Mouse (Mus musculus) ES-E14 (cell line): ENCODE data around the gene Fosb. TPM values are rescaled to one million over a fixed set of nuclear protein-coding genes. Genes with fewer than 3 reads are reported as not detected.

Experiments
- DNase-seq: peaks from one replicate; pipeline ENCODE4 v3.0.0-alpha.2; 2013; ENCODE audit warnings: low read depth, low spot score
- H3K27ac ChIP-seq: 2 replicates; pipeline ENCODE4 v1.5.1; 2012; ENCODE audit warnings: low read depth, mild to moderate bottlenecking, low read length, moderate library complexity, mixed read lengths; ENCODE audit not compliant: poor library complexity, insufficient read depth, severe bottlenecking
- H3K36me3 ChIP-seq: 2 replicates; pipeline ENCODE4 v1.6.1; 2012; ENCODE audit warnings: mild to moderate bottlenecking, low read length, moderate library complexity, mixed read lengths; ENCODE audit not compliant: control insufficient read depth, poor library complexity, insufficient read depth, severe bottlenecking
- H3K4me1 ChIP-seq, 2 experiments: fragments of 150-350 bp in 1 of 2; sonication (generic) in 1 of 2; 2 replicates each; pipeline ENCODE4 v1.6.1; 2012; ENCODE audit warnings: low read length in 2 of 2, mild to moderate bottlenecking in 1 of 2, mixed read lengths in 1 of 2; ENCODE audit not compliant: control insufficient read depth in 2 of 2, insufficient read depth in 2 of 2, poor library complexity in 1 of 2
- H3K4me3 ChIP-seq, 2 experiments: fragments of 150-350 bp in 1 of 2; sonication (generic) in 1 of 2; 2 replicates each; pipeline ENCODE4 v1.5.1; 2012; ENCODE audit warnings: low read length in 2 of 2, low read depth in 1 of 2, mild to moderate bottlenecking in 1 of 2, mixed read lengths in 1 of 2; ENCODE audit not compliant: insufficient read depth in 1 of 2, poor library complexity in 1 of 2, severe bottlenecking in 1 of 2
- H3K9ac ChIP-seq: 2 replicates; pipeline ENCODE4 v1.6.1; 2012; ENCODE audit warnings: low read depth, mild to moderate bottlenecking, low read length, mixed read lengths; ENCODE audit not compliant: poor library complexity, insufficient read depth, severe bottlenecking
- H3K9me3 ChIP-seq: fragments of 150-350 bp; sonication (generic); 2 replicates; pipeline ENCODE4 v1.6.1; 2012; ENCODE audit warnings: low read depth, mild to moderate bottlenecking, low read length; ENCODE audit not compliant: control insufficient read depth, insufficient read depth
- CHD2 ChIP-seq: IDR thresholded peaks from 2 replicates; pipeline ENCODE4 v1.6.1; 2014; ENCODE audit warnings: mild to moderate bottlenecking, low read depth, low read length, inconsistent platforms
- HCFC1 ChIP-seq: IDR thresholded peaks from 2 replicates; pipeline ENCODE4 v1.6.1; 2012; ENCODE audit warnings: low read length, inconsistent platforms, borderline replicate concordance; ENCODE audit not compliant: insufficient read depth
- MAFK ChIP-seq: IDR thresholded peaks from 2 replicates; pipeline ENCODE4 v1.6.1; 2014; ENCODE audit warnings: mild to moderate bottlenecking, low read depth, low read length, inconsistent platforms; ENCODE audit not compliant: insufficient read depth
- ZC3H11A ChIP-seq: IDR thresholded peaks from 2 replicates; pipeline ENCODE4 v1.6.1; 2012; ENCODE audit warnings: low read depth, mild to moderate bottlenecking, inconsistent platforms, low read length, borderline replicate concordance
- ZNF384 ChIP-seq: IDR thresholded peaks from 2 replicates; pipeline ENCODE4 v1.6.1; 2012; ENCODE audit warnings: low read depth, low read length, inconsistent platforms
- in situ Hi-C, 2 experiments: fragments of 600-800 bp; cut with MboI; formaldehyde crosslinking; loops; one replicate each; pipeline ENCODE4 v1.15.1; 2025; ENCODE audit warnings: low sequenced_read_pairs in 2 of 2, inconsistent platforms in 1 of 2; ENCODE audit not compliant: unreplicated experiment in 2 of 2
- total RNA-seq: library from RNA; depleted of rRNA; stranded (reverse); fragments of 300-350 nt; gene quantifications from 2 replicates; pipeline ENCODE4 v1.2.3, GENCODE M21; 2012

Fosb gene
- total RNA-seq, 1 experiment = 5.8 TPM

GRCm38 (mm10) chr7:19304501-19305412, 5.1 kb downstream of the Fosb start:
- Histone ChIP-seq H3K4me1 (peaks cover 0 to 11% of the 10 kb centered on the region in 2 experiments; a peak in 1 of 4 replicates), H3K4me3 (peak overlapping the region; percentile 19 to 43; a peak in 3 of 4 replicates), H3K36me3 (no peaks in the 10 kb centered on the region), H3K9me3 (no peaks in the 10 kb centered on the region), H3K9ac (peak overlapping the region; percentile 15; the same call in 1 of the 2 replicates), H3K27ac (no peak overlapping the region)
- TF ChIP-seq HCFC1 = no peak
- TF ChIP-seq ZC3H11A = no peak
- TF ChIP-seq CHD2 = no peak
- no peak for TF ChIP-seq MAFK
- TF ChIP-seq ZNF384 = no peak
- in situ Hi-C loops = no loop called here
- no peak for DNase-seq

DNA sequence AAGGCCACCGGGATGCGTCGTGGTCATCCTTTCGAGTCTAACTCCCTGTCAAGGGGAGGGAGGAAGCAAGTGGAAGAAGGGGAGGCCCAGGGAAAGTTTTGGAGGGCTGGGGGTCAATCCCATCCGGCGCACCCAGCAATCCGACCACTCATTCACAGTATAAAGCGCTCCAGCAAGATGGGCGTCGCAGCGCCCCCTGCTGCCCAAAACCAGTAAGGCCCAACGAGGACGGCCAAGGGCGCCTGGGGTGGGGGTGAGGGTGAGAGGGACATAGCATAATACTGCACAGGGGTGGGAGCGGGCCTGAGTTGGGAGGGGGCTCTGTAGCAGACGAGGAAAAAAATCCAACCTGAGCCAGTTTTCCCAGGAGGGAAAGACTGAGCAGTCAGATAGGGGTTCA, 6.1 kb downstream of the Fosb start:
- Histone ChIP-seq H3K36me3 (no peaks in the 10 kb centered on the region), H3K27ac (no peak overlapping the region), H3K9me3 (no peaks in the 10 kb centered on the region), H3K4me3 (peak overlapping the region in 1 of 2 experiments; percentile 14; a peak in 1 of 4 replicates), H3K4me1 (peaks cover 0 to 11% of the 10 kb centered on the region in 2 experiments; a peak in 1 of 4 replicates), H3K9ac (no peak overlapping the region)
- in situ Hi-C loops = no loop called here
- peak; percentile 79 for DNase-seq
- TF ChIP-seq ZC3H11A (no peak), ZNF384 (no peak), MAFK (no peak), CHD2 (no peak), HCFC1 (no peak)

DNA sequence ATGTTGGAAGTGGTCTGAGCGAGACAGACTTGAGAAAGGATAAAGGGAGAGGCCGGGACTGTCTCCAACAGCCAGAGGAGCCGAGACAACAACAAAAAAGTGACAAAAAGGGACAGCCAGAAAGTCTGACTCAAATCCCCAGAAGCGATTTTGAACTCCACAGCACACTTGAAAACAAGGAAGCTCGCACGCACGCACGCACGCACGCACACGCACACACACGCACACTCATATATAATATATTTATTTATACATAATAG, 6.9 kb downstream of the Fosb start:
- no peak for DNase-seq
- H3K27ac ChIP-seq = no peak overlapping the region
- TF ChIP-seq HCFC1 = no peak
- no peak for TF ChIP-seq MAFK
- TF ChIP-seq ZNF384 = no peak
- TF ChIP-seq CHD2 = no peak
- no peak for TF ChIP-seq ZC3H11A
- in situ Hi-C loops = no loop called here
- H3K9ac ChIP-seq = no peak overlapping the region
- no peaks in the 10 kb centered on the region for H3K9me3 ChIP-seq
- no peaks in the 10 kb centered on the region for H3K36me3 ChIP-seq
- no peak overlapping the region for H3K4me3 ChIP-seq
- peaks cover 0 to 11% of the 10 kb centered on the region in 2 experiments; a peak in 1 of 4 replicates for H3K4me1 ChIP-seq

DNA sequence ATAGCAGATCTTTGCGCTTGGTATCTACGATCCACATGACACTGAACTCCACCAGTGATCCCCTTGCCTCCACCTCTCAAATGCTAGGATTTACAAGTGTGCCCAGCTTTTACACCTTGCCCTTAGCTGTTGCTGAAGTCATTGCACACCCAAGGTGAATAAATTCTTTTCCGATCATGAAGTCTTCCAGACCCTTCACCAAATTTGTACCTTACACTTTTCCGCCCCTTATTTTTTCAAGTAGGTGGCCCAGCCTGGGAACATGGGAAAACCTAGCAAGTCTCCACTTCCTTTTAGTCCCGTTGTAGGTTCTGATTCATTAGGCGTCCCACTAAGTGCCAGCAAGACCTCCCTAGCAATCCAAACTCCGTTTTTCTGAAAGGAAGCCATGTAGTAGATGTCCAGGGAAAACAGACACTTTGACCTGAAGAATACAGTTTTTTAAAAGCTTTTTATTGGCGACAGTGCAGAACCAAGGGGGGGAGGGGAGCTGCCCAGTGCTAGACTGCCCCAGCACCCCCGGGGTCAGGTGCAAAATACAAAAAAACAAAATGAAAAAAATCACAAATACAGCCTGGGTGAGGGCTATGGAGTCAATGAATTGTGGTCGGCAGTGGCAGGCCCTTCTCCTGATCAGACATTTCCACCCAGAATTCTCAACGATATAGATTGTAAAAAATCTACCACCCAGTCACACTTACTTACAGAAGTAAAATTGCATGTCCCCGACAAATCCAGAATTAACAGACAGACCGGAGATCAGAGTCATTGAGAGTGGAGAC, 7.4 kb downstream of the Fosb start:
- Histone ChIP-seq H3K36me3 (no peaks in the 10 kb centered on the region), H3K4me1 (peaks cover 0 to 9% of the 10 kb centered on the region in 2 experiments; a peak in 1 of 4 replicates), H3K4me3 (no peak overlapping the region), H3K9ac (no peak overlapping the region), H3K27ac (no peak overlapping the region), H3K9me3 (no peaks in the 10 kb centered on the region)
- TF ChIP-seq ZNF384 = no peak
- TF ChIP-seq MAFK = no peak
- TF ChIP-seq ZC3H11A = no peak
- in situ Hi-C loops = no loop called here
- DNase-seq = no peak
